Mouse (Mus musculus) hindbrain, embryonic 10.5 days (tissue): ENCODE results near the gene Rbm4b. TPM values are rescaled to one million over a fixed set of nuclear protein-coding genes. Genes with fewer than 3 reads are reported as not detected.

Experiments
- polyA plus RNA-seq: library from polyadenylated mRNA; unstranded; fragments of >200 nt; fragmentation: Nextera tagmentation; extraction: Ambion mirVana; gene quantifications from 2 replicates; pipeline ENCODE4 v1.2.1, GENCODE M21; 2016

Gene Rbm4b
- polyA plus RNA-seq, 1 experiment from 2014 or later: 124 TPM

Other genes with a start within 250 kb of the Rbm4b start
- gene Pcx, start 246.0 kb upstream of the Rbm4b start, polyA plus RNA-seq: 23.1 and 25.5 TPM in 2 replicates
- gene Lrfn4, start 140.8 kb upstream of the Rbm4b start, polyA plus RNA-seq: 5.9 and 8.2 TPM in 2 replicates
- 80.0 and 81.4 TPM in 2 replicates for gene Rce1, start 130.9 kb upstream of the Rbm4b start, polyA plus RNA-seq
- gene Gm960, start 57.8 kb upstream of the Rbm4b start, polyA plus RNA-seq: 2.9 and 3.1 TPM in 2 replicates
- gene Sptbn2, start 45.3 kb upstream of the Rbm4b start, polyA plus RNA-seq: 12.7 and 20.6 TPM in 2 replicates
- gene Rbm4, start 37.4 kb downstream of the Rbm4b start, polyA plus RNA-seq: 104 and 106 TPM in 2 replicates
- gene Gm21992, start 55.1 kb downstream of the Rbm4b start, polyA plus RNA-seq: 26.7 and 30.0 TPM in 2 replicates
- 126 and 130 TPM in 2 replicates for gene Rbm14, start 55.1 kb downstream of the Rbm4b start, polyA plus RNA-seq
- 46.9 and 49.6 TPM in 2 replicates for gene Ccs, start 82.8 kb downstream of the Rbm4b start, polyA plus RNA-seq
- gene Ccdc87, start 82.9 kb downstream of the Rbm4b start, polyA plus RNA-seq: 0.11 and 0.33 TPM in 2 replicates
- 38.8 and 52.5 TPM in 2 replicates for gene Ctsf, start 98.6 kb downstream of the Rbm4b start, polyA plus RNA-seq
- 3.8 and 12.1 TPM in 2 replicates for gene Actn3, start 121.4 kb downstream of the Rbm4b start, polyA plus RNA-seq
- gene Zdhhc24, start 122.2 kb downstream of the Rbm4b start, polyA plus RNA-seq: 17.6 and 19.5 TPM in 2 replicates
- gene Bbs1, start 150.1 kb downstream of the Rbm4b start, polyA plus RNA-seq: 7.9 and 8.3 TPM in 2 replicates
- 204 and 218 TPM in 2 replicates for gene Dpp3, start 171.8 kb downstream of the Rbm4b start, polyA plus RNA-seq
- 2.1 and 3.7 TPM in 2 replicates for gene Peli3, start 186.6 kb downstream of the Rbm4b start, polyA plus RNA-seq
- 157 and 163 TPM in 2 replicates for gene Mrpl11, start 205.7 kb downstream of the Rbm4b start, polyA plus RNA-seq
- not detected in 2 replicates for gene Npas4, start 233.8 kb downstream of the Rbm4b start, polyA plus RNA-seq